Mouse (Mus musculus) embryonic facial prominence, embryonic 14.5 days (tissue): ENCODE results near the gene Dok7. TPM values are rescaled to one million over a fixed set of nuclear protein-coding genes. Genes with fewer than 3 reads are reported as not detected.

Source experiments
- ATAC-seq: fragments of 200-750 bp; cut with Nextera tagmentation; 2 replicates; pipeline ENCODE4 v1.8.0; 2017; ENCODE audit warnings: low read depth, moderate number of reproducible peaks, moderate TSS enrichment
- DNase-seq: peaks from one replicate; pipeline ENCODE4 v3.0.0-alpha.2; 2015; ENCODE audit warnings: low spot score
- H3K27ac ChIP-seq: fragments of 300-500 bp; sonication (generic); replicated peaks from 2 replicates; pipeline ENCODE4 v1.5.1; 2014; ENCODE audit warnings: low read depth, mild to moderate bottlenecking, low read length, moderate library complexity
- H3K27me3 ChIP-seq: fragments of 300-500 bp; sonication (generic); replicated peaks from 2 replicates; pipeline ENCODE4 v1.6.1; 2014; ENCODE audit warnings: low read length; ENCODE audit not compliant: control insufficient read depth, insufficient read depth
- H3K36me3 ChIP-seq: fragments of 300-500 bp; sonication (generic); 2 replicates; pipeline ENCODE4 v1.6.1; 2014; ENCODE audit warnings: low read length, mixed read lengths; ENCODE audit not compliant: control insufficient read depth, insufficient read depth
- H3K4me1 ChIP-seq: fragments of 300-500 bp; sonication (generic); 2 replicates; pipeline ENCODE4 v1.6.1; 2014; ENCODE audit warnings: antibody characterized with exemption, low read length; ENCODE audit not compliant: control insufficient read depth, insufficient read depth
- H3K4me2 ChIP-seq: fragments of 300-500 bp; sonication (generic); 2 replicates; pipeline ENCODE4 v1.6.1; 2014; ENCODE audit warnings: low read depth, mild to moderate bottlenecking, low read length, moderate library complexity, mixed read lengths
- H3K4me3 ChIP-seq: fragments of 300-500 bp; sonication (generic); 2 replicates; pipeline ENCODE4 v1.5.1; 2014; ENCODE audit warnings: low read depth, mild to moderate bottlenecking, low read length
- H3K9ac ChIP-seq: fragments of 300-500 bp; sonication (generic); 2 replicates; pipeline ENCODE4 v1.6.1; 2014; ENCODE audit warnings: low read depth, mild to moderate bottlenecking, low read length, moderate library complexity, mixed read lengths
- H3K9me3 ChIP-seq: fragments of 300-500 bp; sonication (generic); 2 replicates; pipeline ENCODE4 v1.6.1; 2016; ENCODE audit warnings: low read length; ENCODE audit not compliant: control insufficient read depth
- WGBS: fragments of 180-500 bp; shearing (Covaris S2); extraction: QIAGEN DNeasy Blood & Tissue Kit; methylation state at CpG from one replicate; pipeline ENCODE4 v1.1.7; 2014; 5-methylcytosine and 5-hydroxymethylcytosine counted together
- polyA plus RNA-seq: library from polyadenylated mRNA; unstranded; fragments of >200 nt; fragmentation: Nextera tagmentation; extraction: Ambion mirVana; gene quantifications from 2 replicates; pipeline ENCODE4 v1.2.1, GENCODE M21; 2014

Gene Dok7
- polyA plus RNA-seq, 1 experiment from 2014 or later: 8.9 TPM

DNA sequence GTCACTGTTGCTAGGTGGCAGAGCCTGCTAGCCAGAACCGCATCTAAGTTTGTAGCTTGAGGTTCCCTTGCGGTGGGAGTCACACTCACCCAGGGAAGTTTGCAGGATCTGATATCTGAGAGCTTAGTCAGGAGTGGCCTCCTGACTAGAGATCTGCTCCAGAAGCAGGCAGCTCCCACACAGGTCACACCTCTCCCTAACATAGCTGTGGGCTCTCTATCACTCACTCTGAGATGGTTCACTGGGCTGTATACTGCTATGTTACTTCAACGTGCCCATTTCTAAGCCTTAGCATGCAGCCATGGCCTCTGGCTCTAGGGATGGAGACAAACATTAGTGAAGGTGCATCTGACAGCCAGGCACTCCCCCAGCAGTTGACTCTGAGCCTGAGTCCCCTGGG lies 35.1 kb downstream of the Dok7 start:
- Histone ChIP-seq H3K27ac (no peak overlapping the region), H3K4me2 (no peak overlapping the region), H3K27me3 (no peaks in the 10 kb centered on the region), H3K4me1 (no peaks in the 10 kb centered on the region), H3K9ac (no peak overlapping the region), H3K9me3 (no peaks in the 10 kb centered on the region), H3K36me3 (peaks cover 53% of the 10 kb centered on the region), H3K4me3 (no peak overlapping the region)
- WGBS: 83% methylated on average over 3 of the region's 3 CpGs
- DNase-seq: no peak
- no peak for ATAC-seq

- no peak overlapping the region for H3K4me2 ChIP-seq
- no peak overlapping the region for H3K4me3 ChIP-seq
- H3K9me3 ChIP-seq: no peaks in the 10 kb centered on the region
- H3K27ac ChIP-seq: no peak overlapping the region
- no peaks in the 10 kb centered on the region for H3K27me3 ChIP-seq
- peaks cover 22% of the 10 kb centered on the region for H3K4me1 ChIP-seq
- peaks cover 43% of the 10 kb centered on the region for H3K36me3 ChIP-seq
- ATAC-seq (no peak), DNase-seq (no peak)
- H3K9ac ChIP-seq: no peak overlapping the region
- WGBS: 78% methylated on average over 8 of the region's 8 CpGs
Measured at GRCm38 (mm10) chr5:35103086-35103485, 46.5 kb downstream of the Dok7 start.

- no peak overlapping the region for H3K27ac ChIP-seq
- no peaks in the 10 kb centered on the region for H3K27me3 ChIP-seq
- peak overlapping the region; percentile 83; the same call in 1 of the 2 replicates for H3K4me2 ChIP-seq
- 86% methylated on average over 2 of the region's 2 CpGs for WGBS
- no peak overlapping the region for H3K4me3 ChIP-seq
- DNase-seq (no peak), ATAC-seq (no peak)
- peaks cover 22% of the 10 kb centered on the region for H3K4me1 ChIP-seq
- peaks cover 39% of the 10 kb centered on the region for H3K36me3 ChIP-seq
- no peak overlapping the region for H3K9ac ChIP-seq
- no peaks in the 10 kb centered on the region for H3K9me3 ChIP-seq
Measured at GRCm38 (mm10) chr5:35103528-35103927, 47.0 kb downstream of the Dok7 start.

- Histone ChIP-seq H3K9ac (peak overlapping the region; percentile 77), H3K36me3 (peaks cover 31% of the 10 kb centered on the region), H3K9me3 (no peaks in the 10 kb centered on the region), H3K4me1 (peaks cover 22% of the 10 kb centered on the region), H3K4me2 (peak overlapping the region; percentile 83), H3K27me3 (no peaks in the 10 kb centered on the region), H3K27ac (no peak overlapping the region), H3K4me3 (peak overlapping the region; percentile 69)
- ATAC-seq (no peak), DNase-seq (no peak)
- 55% methylated on average over 8 of the region's 8 CpGs for WGBS
Measured at GRCm38 (mm10) chr5:35104183-35104959, 47.8 kb downstream of the Dok7 start.

- H3K27me3 ChIP-seq: no peaks in the 10 kb centered on the region
- WGBS: under 1% methylated on average over 31 of the region's 39 CpGs
- peaks cover 22% of the 10 kb centered on the region for H3K4me1 ChIP-seq
- DNase-seq (peak; percentile 95), ATAC-seq (peak; percentile 95)
- peak within 1 kb of the TSS; percentile 77 for H3K9ac ChIP-seq
- H3K36me3 ChIP-seq: peaks cover 22% of the 10 kb centered on the region
- peak within 1 kb of the TSS; percentile 69 for H3K4me3 ChIP-seq
- peak within 1 kb of the TSS; percentile 83 for H3K4me2 ChIP-seq
- H3K9me3 ChIP-seq: no peaks in the 10 kb centered on the region
- H3K27ac ChIP-seq: peak within 1 kb of the TSS; percentile 63
Measured at GRCm38 (mm10) chr5:35104960-35105921, 48.7 kb downstream of the Dok7 start, which contains the start of gene Lrpap1. Gene Lrpap1 (minus strand): TSS chr5:35105766.

DNA sequence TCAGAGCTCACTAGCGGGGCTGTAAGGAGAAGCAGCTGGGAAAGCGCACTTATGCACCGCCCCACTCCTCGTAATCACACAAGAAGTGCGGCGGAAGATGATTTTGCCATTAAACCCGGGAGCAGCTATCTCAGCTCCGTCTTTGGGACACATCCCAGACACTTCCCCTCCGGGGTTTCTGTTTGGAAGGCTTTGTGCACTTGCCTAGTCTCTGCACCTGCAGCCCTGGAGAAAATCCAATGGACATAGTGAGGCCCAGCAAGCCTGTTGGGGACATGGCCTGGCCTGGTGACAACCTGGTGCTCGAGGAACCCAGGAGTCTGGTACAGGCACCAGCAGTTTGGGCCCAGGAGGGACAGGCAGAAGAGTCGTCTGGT lies 49.3 kb downstream of the Dok7 start:
- ATAC-seq: no peak
- Histone ChIP-seq H3K27me3 (no peaks in the 10 kb centered on the region), H3K4me3 (peak overlapping the region; percentile 69), H3K9me3 (no peaks in the 10 kb centered on the region), H3K4me2 (peak overlapping the region; percentile 83), H3K4me1 (peaks cover 22% of the 10 kb centered on the region), H3K36me3 (peaks cover 15% of the 10 kb centered on the region), H3K9ac (peak overlapping the region; percentile 77), H3K27ac (no peak overlapping the region)
- no peak for DNase-seq
- WGBS: 6% methylated on average over 11 of the region's 11 CpGs

- DNase-seq (peak; percentile 28), ATAC-seq (0 out of 2 replicates have a peak, but pooled peaks have one; percentile 60)
- no peak overlapping the region for H3K4me2 ChIP-seq
- no peaks in the 10 kb centered on the region for H3K27me3 ChIP-seq
- no peaks in the 10 kb centered on the region for H3K9me3 ChIP-seq
- no peak overlapping the region for H3K4me3 ChIP-seq
- H3K4me1 ChIP-seq: no peaks in the 10 kb centered on the region
- H3K27ac ChIP-seq: no peak overlapping the region
- WGBS: 41% methylated on average over 4 of the region's 4 CpGs
- no peak overlapping the region for H3K9ac ChIP-seq
- H3K36me3 ChIP-seq: no peaks in the 10 kb centered on the region
Measured at GRCm38 (mm10) chr5:35112444-35112843, 55.9 kb downstream of the Dok7 start.

- H3K27ac ChIP-seq: no peak overlapping the region
Measured at GRCm38 (mm10) chr5:35116002-35116401, 59.4 kb downstream of the Dok7 start.

More at GRCm38 (mm10) chr5:35116002-35116401, 59.4 kb downstream of the Dok7 start:
- H3K4me1 ChIP-seq: 0 out of 2 replicates have a peak, but pooled peaks cover 6% of the 10 kb centered on the region
- WGBS: 77% methylated on average over 3 of the region's 3 CpGs
- ATAC-seq (no peak), DNase-seq (no peak)
- H3K27me3 ChIP-seq: no peaks in the 10 kb centered on the region
- no peak overlapping the region for H3K9ac ChIP-seq
- no peak overlapping the region for H3K4me2 ChIP-seq
- H3K4me3 ChIP-seq: no peak overlapping the region
- H3K36me3 ChIP-seq: no peaks in the 10 kb centered on the region
- H3K9me3 ChIP-seq: no peaks in the 10 kb centered on the region
